In the genomic region with DNA sequence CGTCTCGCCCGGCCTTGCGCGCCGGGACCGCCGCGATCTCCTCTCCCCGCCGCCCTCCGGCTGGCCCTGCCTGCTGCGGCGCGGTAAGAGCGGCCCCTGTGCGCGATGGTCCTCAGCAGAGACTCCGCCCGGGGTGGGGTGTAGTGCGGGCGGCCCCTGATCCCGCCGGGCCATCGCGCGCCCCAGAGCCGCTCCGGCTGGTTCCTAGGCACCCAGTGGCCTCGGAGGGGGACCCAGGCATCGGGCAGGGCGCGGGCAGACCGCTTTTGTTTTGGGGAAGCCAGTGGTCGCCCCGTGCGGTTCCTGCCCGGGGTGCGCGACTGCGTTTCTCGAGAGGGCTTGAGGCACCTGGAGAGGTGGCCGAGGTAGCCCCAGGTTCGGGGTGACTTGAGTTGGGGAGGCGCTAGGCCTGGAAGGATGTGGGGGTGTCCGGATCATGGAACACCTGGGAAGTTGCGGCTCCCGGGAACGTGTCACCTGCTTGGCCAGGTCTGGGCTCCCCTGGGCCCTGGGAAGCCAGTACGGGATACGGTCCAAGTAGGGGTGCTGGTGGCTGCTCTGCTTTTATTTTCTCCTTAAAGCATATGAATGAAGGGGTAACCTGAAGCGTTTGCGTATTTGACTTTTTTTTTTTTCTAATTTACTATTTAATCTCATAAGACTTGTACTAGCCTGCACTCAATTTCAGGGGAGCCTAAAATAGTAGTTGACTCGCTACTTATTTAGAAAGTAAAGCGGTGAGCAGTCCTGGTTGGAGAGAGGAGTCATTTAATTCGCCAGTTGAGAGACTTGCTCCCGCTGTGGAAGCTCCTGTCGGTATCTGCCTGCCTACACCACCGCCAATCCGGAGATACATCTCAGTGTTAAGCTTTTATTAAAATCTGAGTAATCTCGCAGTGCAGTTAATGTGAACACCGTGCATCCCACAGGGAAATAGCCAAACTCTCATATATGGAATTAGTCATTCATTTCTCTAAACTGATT, we compare ENCODE assay signal across 8 mouse cellular contexts. TPM values are rescaled to one million over a fixed set of nuclear protein-coding genes. Genes with fewer than 3 reads are reported as not detected.
A peak's percentile ranks its signal among the peaks of the same experiment; 100 is the strongest.
DNase-seq lines count a peak whose midpoint lies in the region; ATAC-seq and TF ChIP-seq lines count a peak whose summit lies in the region.

No protein-coding gene starts in this region.

- peak; percentile 53 to 75 for DNase-seq in left cerebral cortex, postnatal 25 days (ENCODE audit: low spot score in 2 of 2)
- DNase-seq in left cerebral cortex, adult 11 months (ENCODE audit: low spot score), result no peak
- no peak for DNase-seq in Patski (ENCODE audit: low read depth, low spot score)
- DNase-seq in liver, embryonic 14.5 days (ENCODE audit: low read depth in 3 of 3, low spot score in 3 of 3), result no peak
- DNase-seq in layer of hippocampus, adult 9-10 months (ENCODE audit: low spot score), result no peak

- H3K4me2 ChIP-seq in hindbrain, embryonic 12.5 days (replicated peaks), result peak overlapping the region; percentile 95
- H3K4me2 ChIP-seq in liver, embryonic 14.5 days (ENCODE audit: low read depth), result peak overlapping the region; percentile 78
- peak overlapping the region; percentile 88 for H3K4me2 ChIP-seq in neural tube, embryonic 15.5 days

- H3K9me3 ChIP-seq in hindbrain, embryonic 12.5 days (replicated peaks), result no peaks in the 10 kb centered on the region
- H3K9me3 ChIP-seq in liver, embryonic 14.5 days (ENCODE audit: control insufficient read depth, low read length), result no peaks in the 10 kb centered on the region
- H3K9me3 ChIP-seq in neural tube, embryonic 15.5 days (replicated peaks), result no peaks in the 10 kb centered on the region

- TF ChIP-seq POLR2A in cortical plate, adult 2 months (IDR thresholded peaks at IDR 0.05; ENCODE audit: extremely low read depth, insufficient read depth, low read length), result peak; percentile 47; the same call in 1 of the 2 replicates

- no peak for TF ChIP-seq CTCF in Patski (IDR thresholded peaks at IDR 0.05)
- TF ChIP-seq CTCF in cortical plate, adult 2 months (IDR thresholded peaks at IDR 0.05; ENCODE audit: extremely low read depth, insufficient read depth, low read length), result no peak
- no peak for TF ChIP-seq CTCF in liver, embryonic 14.5 days (IDR thresholded peaks at IDR 0.05; ENCODE audit: low read depth)

- intact Hi-C loops in left cerebral cortex, postnatal 25 days (cut with DNase I), result loop anchor here (1.0 to 5.0 kb wide), 3 partner anchors 60 to 424 kb away; a partner anchor contains a TSS

- H3K4me1 ChIP-seq in cortical plate, adult 2 months (ENCODE audit: control insufficient read depth, insufficient read depth, low read length), result peaks cover 13% of the 10 kb centered on the region
- peaks cover 19% of the 10 kb centered on the region for H3K4me1 ChIP-seq in hindbrain, embryonic 12.5 days
- peaks cover 3 to 18% of the 10 kb centered on the region in 2 experiments; a peak in 3 of 4 replicates for H3K4me1 ChIP-seq in liver, embryonic 14.5 days (replicated peaks; ENCODE audit: control insufficient read depth in 2 of 2, insufficient read depth in 2 of 2, low read length in 1 of 2)
- H3K4me1 ChIP-seq in neural tube, embryonic 15.5 days, result peaks cover 35% of the 10 kb centered on the region

- POLR2A ChIA-PET in Patski (lab: Charles Lee), result interaction anchor here (0.6 to 1.0 kb wide), 2 partner anchors 91 to 230 kb away, joined by 3 read pairs; no protein-coding TSS in a partner anchor

- ATAC-seq in Patski, result peak; percentile 32
- ATAC-seq in hindbrain, embryonic 12.5 days (ENCODE audit: low FRiP score), result peak; percentile 83
- ATAC-seq in liver, embryonic 14.5 days (ENCODE audit: insufficient read depth), result peak; percentile 84
- ATAC-seq in neural tube, embryonic 15.5 days (ENCODE audit: low FRiP score), result peak; percentile 80

- no peaks in the 10 kb centered on the region for H3K36me3 ChIP-seq in hindbrain, embryonic 12.5 days
- no peaks in the 10 kb centered on the region for H3K36me3 ChIP-seq in liver, embryonic 14.5 days (replicated peaks; ENCODE audit: control insufficient read depth, insufficient read depth, low read depth)
- H3K36me3 ChIP-seq in neural tube, embryonic 15.5 days, result no peaks in the 10 kb centered on the region

- peak overlapping the region; percentile 87 for H3K9ac ChIP-seq in hindbrain, embryonic 12.5 days
- H3K9ac ChIP-seq in liver, embryonic 14.5 days (replicated peaks), result peak overlapping the region; percentile 73
- H3K9ac ChIP-seq in neural tube, embryonic 15.5 days (replicated peaks), result peak overlapping the region; percentile 99

- no peaks in the 10 kb centered on the region for H3K27me3 ChIP-seq in Patski
- no peaks in the 10 kb centered on the region for H3K27me3 ChIP-seq in hindbrain, embryonic 12.5 days
- H3K27me3 ChIP-seq in liver, embryonic 14.5 days (ENCODE audit: control insufficient read depth, insufficient read depth, low read length), result no peaks in the 10 kb centered on the region
- H3K27me3 ChIP-seq in neural tube, embryonic 15.5 days (replicated peaks), result no peaks in the 10 kb centered on the region

- WGBS in hindbrain, embryonic 12.5 days, result under 1% methylated on average over 59 of the region's 62 CpGs
- WGBS in liver, embryonic 14.5 days (ENCODE audit: insufficient replicate concordance), result 1% methylated on average over 62 of the region's 62 CpGs
- WGBS in neural tube, embryonic 15.5 days, result under 1% methylated on average over 62 of the region's 62 CpGs

- H3K27ac ChIP-seq in cortical plate, adult 2 months (ENCODE audit: insufficient read depth, low read length), result peak overlapping the region; percentile 93
- peak overlapping the region; percentile 87 for H3K27ac ChIP-seq in hindbrain, embryonic 12.5 days
- H3K27ac ChIP-seq in liver, embryonic 14.5 days, result no peak overlapping the region
- peak overlapping the region; percentile 97 for H3K27ac ChIP-seq in neural tube, embryonic 15.5 days (replicated peaks)

- in situ Hi-C loops in Patski (cut with MboI; ENCODE audit: low pct_unique_long_range_greater_than_20kb), result no loop called here

- H3K4me3 ChIP-seq in cortical plate, adult 2 months (ENCODE audit: insufficient read depth, low read length), result peak overlapping the region; percentile 56
- peak overlapping the region; percentile 87 for H3K4me3 ChIP-seq in hindbrain, embryonic 12.5 days
- H3K4me3 ChIP-seq in liver, embryonic 14.5 days (ENCODE audit: insufficient read depth in 1 of 2, low read depth in 2 of 2, low read length in 2 of 2), result peak overlapping the region; percentile 69 to 71
- peak overlapping the region; percentile 91 for H3K4me3 ChIP-seq in neural tube, embryonic 15.5 days (replicated peaks)

- CTCF ChIA-PET in Patski (lab: Charles Lee), result interaction anchor here (0.8 to 0.9 kb wide), 2 partner anchors 65 to 105 kb away, joined by 3 read pairs; no protein-coding TSS in a partner anchor

- TF ChIP-seq EP300 in liver, embryonic 14.5 days (IDR thresholded peaks at IDR 0.05; ENCODE audit: low read depth), result no peak

RNA-seq across cellular contexts. Expression of a gene that starts 1.0 kb away (rescaled TPM):
- 10 to 100 TPM; 68.3 to 76.0 TPM for total RNA-seq in left cerebral cortex, postnatal 25 days (2021)
- polyA plus RNA-seq in Patski (2021), result 37.0 TPM
- 36.2 and 36.4 TPM in 2 replicates for polyA plus RNA-seq in cortical plate, adult 2 months (2012; rRNA removed)
- polyA plus RNA-seq in hindbrain, embryonic 12.5 days (2016; fragmentation: Nextera tagmentation; extraction: Ambion mirVana), result 44.6 and 47.9 TPM in 2 replicates
- 7.5 TPM in 2 replicates for polyA plus RNA-seq in liver, embryonic 14.5 days (2012; rRNA removed)
- 7.0 and 7.4 TPM in 2 replicates for polyA plus RNA-seq in liver, embryonic 14.5 days (2014; fragmentation: Nextera tagmentation; extraction: Ambion mirVana)
- 30.6 and 40.2 TPM in 2 replicates for polyA plus RNA-seq in neural tube, embryonic 15.5 days (2015; fragmentation: Nextera tagmentation; extraction: Ambion mirVana)

Comparison
In these comparisons a context has a peak if more than half of its experiments do, and no peak if none do; other contexts are left out.
1. DNase-seq: peak in left cerebral cortex, postnatal 25 days (2 of 2); none in left cerebral cortex, adult 11 months (single experiment), Patski (single experiment), liver, embryonic 14.5 days (0 of 3) and layer of hippocampus, adult 9-10 months (single experiment).
2. ATAC-seq: peak in every context shown above with its lines; median percentile 84 in liver, embryonic 14.5 days; 83 in hindbrain, embryonic 12.5 days; 80 in neural tube, embryonic 15.5 days; 32 in Patski.
3. Peak in every context shown above with its lines, with median percentiles within 50 percentile points of each other: H3K4me3 ChIP-seq, H3K4me2 ChIP-seq and H3K9ac ChIP-seq.